Mouse (Mus musculus) intestine, postnatal 0 days (tissue): ENCODE measurements at regions not wholly inside any gene's neighbourhood (a gene's known extent, or its start where the extent isn't known, plus 50 kb on each side); places are given as distances from the start of the nearest gene placed in this dataset.

Experiments
- ATAC-seq: fragments of 200-750 bp; cut with Nextera tagmentation; 2 replicates; pipeline ENCODE4 v1.8.0; 2017; ENCODE audit warnings: mild to moderate bottlenecking, moderate TSS enrichment, moderate library complexity
- H3K27ac ChIP-seq: fragments of 300-500 bp; sonication (generic); 2 replicates; pipeline ENCODE4 v1.5.1; 2014; ENCODE audit warnings: mild to moderate bottlenecking, low read depth, low read length, moderate library complexity
- H3K27me3 ChIP-seq: fragments of 300-500 bp; sonication (generic); replicated peaks from 2 replicates; pipeline ENCODE4 v1.6.1; 2014; ENCODE audit warnings: low read length, mixed read lengths; ENCODE audit not compliant: control insufficient read depth, insufficient read depth
- H3K36me3 ChIP-seq: fragments of 300-500 bp; sonication (generic); 2 replicates; pipeline ENCODE4 v1.6.1; 2014; ENCODE audit warnings: mild to moderate bottlenecking, moderate library complexity; ENCODE audit not compliant: control insufficient read depth, insufficient read depth
- H3K4me1 ChIP-seq: fragments of 300-500 bp; sonication (generic); replicated peaks from 2 replicates; pipeline ENCODE4 v1.6.1; 2014; ENCODE audit warnings: antibody characterized with exemption, low read length, mixed read lengths; ENCODE audit not compliant: control insufficient read depth, insufficient read depth
- H3K4me2 ChIP-seq: fragments of 300-500 bp; sonication (generic); replicated peaks from 2 replicates; pipeline ENCODE4 v1.6.1; 2014; ENCODE audit warnings: low read depth, mild to moderate bottlenecking, moderate library complexity
- H3K4me3 ChIP-seq: fragments of 300-500 bp; sonication (generic); 2 replicates; pipeline ENCODE4 v1.5.1; 2014; ENCODE audit warnings: low read depth, low read length
- H3K9ac ChIP-seq: fragments of 300-500 bp; sonication (generic); 2 replicates; pipeline ENCODE4 v1.6.1; 2014; ENCODE audit warnings: mild to moderate bottlenecking, low read depth, low read length
- H3K9me3 ChIP-seq: fragments of 300-500 bp; sonication (generic); 2 replicates; pipeline ENCODE4 v1.6.1; 2016; ENCODE audit warnings: mixed run types; ENCODE audit not compliant: control insufficient read depth
- CTCF ChIP-seq: sonication (generic); IDR thresholded peaks from 2 replicates; pipeline ENCODE4 v1.5.1; 2016; ENCODE audit warnings: low read depth, mild to moderate bottlenecking, control low read depth, antibody characterized with exemption, moderate library complexity
- WGBS: fragments of 180-500 bp; shearing (Covaris S2); extraction: QIAGEN DNeasy Blood & Tissue Kit; methylation state at CpG from one replicate; pipeline ENCODE4 v1.1.7; 2014; 5-methylcytosine and 5-hydroxymethylcytosine counted together

GRCm38 (mm10) chr12:47140677-47141076 is 321.9 kb upstream of the Nova1 start:
- TF ChIP-seq CTCF, result no peak
- Histone ChIP-seq H3K9me3 (no peaks in the 10 kb centered on the region), H3K9ac (no peak overlapping the region), H3K27ac (no peak overlapping the region), H3K4me3 (no peak overlapping the region), H3K4me2 (no peak overlapping the region), H3K4me1 (no peaks in the 10 kb centered on the region), H3K36me3 (no peaks in the 10 kb centered on the region), H3K27me3 (no peaks in the 10 kb centered on the region)
- ATAC-seq, result no peak
- WGBS, result 57% methylated on average over 4 of the region's 4 CpGs

- Histone ChIP-seq H3K27ac (no peak overlapping the region), H3K4me3 (no peak overlapping the region), H3K27me3 (no peaks in the 10 kb centered on the region), H3K9ac (no peak overlapping the region), H3K4me1 (no peaks in the 10 kb centered on the region), H3K9me3 (no peaks in the 10 kb centered on the region), H3K4me2 (no peak overlapping the region), H3K36me3 (no peaks in the 10 kb centered on the region)
- 87% methylated on average over 9 of the region's 9 CpGs for WGBS
- ATAC-seq, result no peak
- no peak for TF ChIP-seq CTCF
These were observed 311.1 kb upstream of the Nova1 start for GRCm38 (mm10) chr12:47129821-47130220.

GRCm38 (mm10) chr12:47128596-47128995 is 309.9 kb upstream of the Nova1 start:
- WGBS, result 76% methylated on average over 3 of the region's 3 CpGs
- no peak overlapping the region for H3K4me3 ChIP-seq
- no peaks in the 10 kb centered on the region for H3K36me3 ChIP-seq
- no peaks in the 10 kb centered on the region for H3K9me3 ChIP-seq
- no peaks in the 10 kb centered on the region for H3K4me1 ChIP-seq
- no peak overlapping the region for H3K9ac ChIP-seq
- H3K4me2 ChIP-seq, result no peak overlapping the region
- TF ChIP-seq CTCF, result no peak
- no peaks in the 10 kb centered on the region for H3K27me3 ChIP-seq
- H3K27ac ChIP-seq, result no peak overlapping the region
- no peak for ATAC-seq

GRCm38 (mm10) chr12:47121426-47121825 is 302.7 kb upstream of the Nova1 start:
- no peak for TF ChIP-seq CTCF
- H3K4me2 ChIP-seq, result no peak overlapping the region
- 79% methylated on average over 3 of the region's 3 CpGs for WGBS
- no peak for ATAC-seq
- H3K4me3 ChIP-seq, result no peak overlapping the region
- H3K36me3 ChIP-seq, result no peaks in the 10 kb centered on the region
- H3K4me1 ChIP-seq, result no peaks in the 10 kb centered on the region
- no peaks in the 10 kb centered on the region for H3K27me3 ChIP-seq
- no peak overlapping the region for H3K9ac ChIP-seq
- no peak overlapping the region for H3K27ac ChIP-seq
- no peaks in the 10 kb centered on the region for H3K9me3 ChIP-seq

- Histone ChIP-seq H3K9me3 (no peaks in the 10 kb centered on the region), H3K27me3 (no peaks in the 10 kb centered on the region), H3K4me2 (no peak overlapping the region), H3K9ac (no peak overlapping the region), H3K4me3 (no peak overlapping the region), H3K27ac (no peak overlapping the region), H3K36me3 (no peaks in the 10 kb centered on the region), H3K4me1 (no peaks in the 10 kb centered on the region)
- TF ChIP-seq CTCF, result no peak
- 52% methylated on average over 3 of the region's 3 CpGs for whole genome bisulfite sequencing
- ATAC-seq, result no peak
These were observed 298.8 kb upstream of the Nova1 start for GRCm38 (mm10) chr12:47117504-47117903.

GRCm38 (mm10) chr12:47089234-47089633 is 270.5 kb upstream of the Nova1 start:
- no peak for ATAC-seq
- Histone ChIP-seq H3K4me3 (no peak overlapping the region), H3K27me3 (no peaks in the 10 kb centered on the region), H3K36me3 (no peaks in the 10 kb centered on the region), H3K9ac (no peak overlapping the region), H3K4me2 (no peak overlapping the region), H3K4me1 (no peaks in the 10 kb centered on the region), H3K27ac (no peak overlapping the region), H3K9me3 (no peaks in the 10 kb centered on the region)
- no peak for TF ChIP-seq CTCF

- Histone ChIP-seq H3K4me1 (no peaks in the 10 kb centered on the region), H3K4me2 (no peak overlapping the region), H3K27ac (no peak overlapping the region), H3K9ac (no peak overlapping the region), H3K4me3 (no peak overlapping the region), H3K27me3 (no peaks in the 10 kb centered on the region), H3K36me3 (no peaks in the 10 kb centered on the region), H3K9me3 (no peaks in the 10 kb centered on the region)
- ATAC-seq, result no peak
- no peak for TF ChIP-seq CTCF
- 78% methylated on average over 2 of the region's 2 CpGs for WGBS
These were observed 256.2 kb upstream of the Nova1 start for GRCm38 (mm10) chr12:47074961-47075360.
